Mouse (Mus musculus) 3134 (cell line): ENCODE data around the gene Gabrd.
A peak's percentile ranks its signal among the peaks of the same experiment; 100 is the strongest.

ENCODE experiments used
- DNase-seq: peaks from one replicate; pipeline ENCODE4 v3.0.0-alpha.2; 2011; ENCODE audit warnings: low spot score; ENCODE audit not compliant: insufficient read length; ENCODE audit errors: extremely low read depth

Gene Gabrd

DNA sequence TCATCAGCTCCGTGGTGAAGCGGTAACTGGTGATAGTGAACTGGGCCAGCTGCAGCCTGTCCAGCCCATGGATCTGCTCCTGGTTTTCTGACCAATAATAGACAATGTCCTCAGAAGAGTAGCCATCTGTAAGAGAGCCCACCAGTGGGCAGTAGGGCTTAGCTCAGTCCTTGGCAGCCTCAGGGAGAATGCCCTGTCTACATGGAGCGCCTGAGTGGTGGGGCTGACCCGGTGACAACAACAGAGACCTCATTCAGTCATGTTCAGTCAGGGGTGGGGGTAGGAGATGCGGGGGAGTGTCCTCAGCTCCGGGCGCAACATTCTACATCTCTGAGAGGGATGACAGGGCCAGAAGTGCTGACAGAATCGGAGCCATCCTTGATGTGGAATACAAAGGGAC, 10.7 kb downstream of the Gabrd start:
- DNase-seq: no peak

DNA sequence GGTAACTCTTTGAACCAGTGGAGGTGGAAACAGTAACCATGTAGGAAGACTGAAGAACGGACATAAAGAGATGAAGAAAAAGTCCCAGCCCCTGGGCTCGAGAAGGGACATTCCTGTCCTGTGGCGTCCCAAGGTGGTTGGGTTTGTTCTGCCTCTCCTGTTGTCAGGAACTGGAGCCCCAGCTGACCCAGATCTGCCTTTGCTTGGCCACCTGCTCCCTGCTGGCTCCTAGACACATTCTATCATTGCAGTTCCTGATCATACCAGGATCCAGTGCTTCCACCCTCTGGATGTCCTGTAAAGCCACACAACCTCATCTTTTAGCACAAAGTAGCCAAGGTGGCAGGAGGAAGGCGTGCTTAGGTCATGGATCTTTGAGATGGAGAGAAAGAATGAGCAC, 14.6 kb downstream of the Gabrd start:
- DNase-seq: no peak

- DNase-seq: no peak
Measured at GRCm38 (mm10) chr4:155382752-155383151, 15.2 kb downstream of the Gabrd start.

DNA sequence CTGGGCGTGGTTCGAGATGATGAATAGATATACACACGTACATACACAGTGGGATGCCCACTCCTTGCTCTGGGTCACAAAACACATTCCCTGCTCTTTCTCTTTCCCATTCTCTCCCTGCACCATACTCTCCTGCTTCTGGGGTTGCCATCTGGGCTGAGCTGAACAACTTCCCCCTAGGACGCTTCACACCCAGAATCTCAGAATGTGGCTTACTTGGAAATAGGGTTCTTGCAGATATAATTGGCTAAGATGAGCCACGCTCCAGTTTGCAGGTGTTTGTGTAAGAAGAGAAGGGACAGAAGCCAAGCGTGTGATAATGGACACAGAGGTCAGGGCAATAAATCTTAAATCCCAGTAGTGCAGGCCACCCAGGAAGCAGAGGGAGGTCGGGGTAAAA, 15.9 kb downstream of the Gabrd start:
- DNase-seq: no peak

GRCm38 (mm10) chr4:155371797-155372735, 25.8 kb downstream of the Gabrd start:
- DNase-seq: no peak

DNA sequence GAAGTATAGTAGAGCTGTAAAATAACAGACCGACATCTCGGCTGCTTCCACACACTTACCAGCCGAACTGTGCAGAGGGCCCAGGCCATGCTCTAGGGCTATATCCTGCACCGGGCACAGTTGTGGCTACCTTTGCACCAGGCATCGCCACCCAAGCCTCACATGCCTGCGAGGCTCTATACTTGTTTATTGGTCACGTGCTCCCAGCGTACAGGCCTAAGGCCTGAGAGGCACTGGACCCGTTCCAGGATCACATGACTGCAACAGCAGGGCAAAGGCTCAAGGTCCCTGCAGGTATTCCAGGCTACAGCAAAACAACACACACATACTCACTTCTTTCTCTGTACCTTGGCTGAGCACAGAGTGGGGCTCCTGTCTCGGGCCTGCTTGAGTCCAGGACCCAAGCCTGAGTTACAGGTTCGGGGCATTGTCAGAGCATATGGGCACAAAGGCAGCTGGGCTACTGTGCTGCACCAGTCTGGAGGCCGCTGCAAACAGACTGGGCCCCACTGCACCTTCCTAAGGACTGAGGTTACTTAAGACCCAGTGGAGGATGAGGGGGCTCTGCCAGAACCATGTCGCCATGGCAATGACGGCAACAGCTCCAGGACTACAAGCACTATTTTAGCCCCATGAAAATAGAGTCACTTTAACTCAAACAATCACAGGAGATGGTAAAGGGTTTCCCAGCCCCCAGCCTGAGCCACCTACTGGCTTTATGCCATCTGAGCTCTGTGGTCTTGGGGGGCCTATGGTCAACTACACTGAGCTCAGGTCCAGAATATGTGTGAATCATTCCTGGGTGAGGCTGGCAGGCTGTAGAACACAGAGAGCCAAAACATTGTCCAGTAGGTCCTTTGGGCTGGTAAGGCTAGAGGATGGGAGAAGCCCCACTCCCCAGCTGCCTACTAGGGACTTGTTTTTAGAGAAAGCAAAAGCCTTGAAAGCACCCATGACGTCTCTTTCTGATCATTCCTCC, 26.9 kb downstream of the Gabrd start:
- no peak for DNase-seq

DNA sequence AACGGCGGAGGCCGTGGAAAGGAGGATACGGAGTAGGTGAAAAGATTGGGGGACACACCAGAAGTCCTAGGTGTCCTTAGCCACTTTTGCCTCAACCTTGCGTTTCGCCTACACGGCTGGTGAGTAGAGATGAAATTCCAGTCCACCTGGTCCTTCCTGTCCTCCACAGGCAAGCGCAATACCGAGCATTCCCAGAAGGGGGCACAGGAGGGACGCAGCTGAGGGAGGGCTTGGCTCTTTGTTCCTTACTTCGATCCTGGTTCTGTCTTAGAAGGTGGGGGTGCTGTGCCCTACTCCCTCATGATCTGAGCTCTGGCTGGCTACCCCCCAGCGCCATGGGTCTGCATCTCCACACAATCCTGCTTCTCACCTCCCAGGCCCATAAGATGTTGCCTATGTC, 29.2 kb downstream of the Gabrd start:
- peak; percentile 15 for DNase-seq

DNA sequence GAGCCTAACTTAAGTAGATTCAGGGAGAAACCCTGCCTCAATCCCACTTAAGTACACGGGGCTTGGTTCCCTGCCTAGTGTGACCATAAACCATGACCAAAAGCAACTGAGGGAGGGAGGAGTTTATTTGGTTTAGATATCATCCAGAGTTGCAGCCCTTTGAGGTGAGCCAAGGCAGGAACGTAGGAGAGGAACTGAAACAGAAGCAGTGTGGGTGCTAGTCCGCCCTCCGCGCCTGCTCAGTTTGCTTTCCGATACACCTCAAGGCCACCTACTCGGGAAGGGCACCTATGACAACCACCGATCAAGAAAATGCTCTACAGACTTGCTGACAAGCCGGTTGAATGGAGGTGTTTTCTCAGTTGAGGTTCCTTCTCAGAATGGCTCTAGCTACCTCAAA, 30.2 kb downstream of the Gabrd start:
- no peak for DNase-seq

GRCm38 (mm10) chr4:155366784-155367183, 31.1 kb downstream of the Gabrd start:
- no peak for DNase-seq

GRCm38 (mm10) chr4:155362443-155362842, 35.5 kb downstream of the Gabrd start:
- DNase-seq: no peak

- DNase-seq: no peak
Measured at GRCm38 (mm10) chr4:155361303-155361791, 36.6 kb downstream of the Gabrd start, which contains the start of gene Prkcz. Prkcz (minus strand) TSS chr4:155361361.

DNA sequence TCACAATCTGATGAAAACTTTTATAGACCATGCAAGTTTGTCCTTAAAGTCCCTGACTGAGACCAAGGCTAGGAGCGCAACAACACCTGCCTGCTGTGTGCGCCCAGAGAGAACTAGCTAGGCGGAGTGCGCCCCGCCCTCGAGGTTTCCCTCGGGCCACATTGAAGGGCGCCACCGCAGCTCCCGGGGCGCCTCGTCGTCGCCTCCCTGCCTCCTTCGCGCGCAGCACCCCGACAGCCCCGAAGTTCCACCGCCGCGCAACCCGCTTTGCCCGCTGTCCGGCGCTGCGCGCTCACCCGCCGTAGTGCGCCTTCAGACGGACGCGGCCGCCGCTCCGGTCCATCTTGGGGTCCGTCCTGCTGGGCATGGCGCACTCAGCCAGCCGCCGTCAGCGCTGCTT, 37.1 kb downstream of the Gabrd start:
- no peak for DNase-seq

- no peak for DNase-seq
Measured at GRCm38 (mm10) chr4:155359560-155360464, 38.1 kb downstream of the Gabrd start.

GRCm38 (mm10) chr4:155357601-155358000, 40.3 kb downstream of the Gabrd start:
- DNase-seq: no peak

DNA sequence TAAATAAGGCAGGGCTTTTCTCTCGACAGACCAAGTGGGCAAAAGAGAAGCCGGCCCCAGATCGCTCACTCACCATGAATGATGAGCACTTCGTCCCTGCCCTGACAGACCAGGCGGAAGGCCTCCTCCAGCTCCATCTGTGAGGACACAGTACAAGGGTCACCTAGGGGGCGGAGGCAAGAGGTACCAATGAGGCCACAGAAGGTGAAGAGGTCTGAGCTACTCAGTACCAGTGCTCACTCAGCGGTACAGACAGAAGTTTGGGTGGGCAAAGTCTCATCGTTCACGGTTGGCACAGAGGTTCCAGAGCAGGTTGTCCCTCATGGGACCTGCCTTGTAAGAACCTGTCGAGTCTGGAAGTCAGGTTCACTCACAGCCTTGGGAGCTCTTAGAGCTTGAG, 41.6 kb downstream of the Gabrd start:
- no peak for DNase-seq

- no peak for DNase-seq
Measured at GRCm38 (mm10) chr4:155354546-155354945, 43.4 kb downstream of the Gabrd start.

GRCm38 (mm10) chr4:155354035-155354434, 43.9 kb downstream of the Gabrd start:
- no peak for DNase-seq

- no peak for DNase-seq
Measured at GRCm38 (mm10) chr4:155352581-155352980, 45.3 kb downstream of the Gabrd start.

GRCm38 (mm10) chr4:155346350-155346749, 51.6 kb downstream of the Gabrd start:
- DNase-seq: no peak

DNA sequence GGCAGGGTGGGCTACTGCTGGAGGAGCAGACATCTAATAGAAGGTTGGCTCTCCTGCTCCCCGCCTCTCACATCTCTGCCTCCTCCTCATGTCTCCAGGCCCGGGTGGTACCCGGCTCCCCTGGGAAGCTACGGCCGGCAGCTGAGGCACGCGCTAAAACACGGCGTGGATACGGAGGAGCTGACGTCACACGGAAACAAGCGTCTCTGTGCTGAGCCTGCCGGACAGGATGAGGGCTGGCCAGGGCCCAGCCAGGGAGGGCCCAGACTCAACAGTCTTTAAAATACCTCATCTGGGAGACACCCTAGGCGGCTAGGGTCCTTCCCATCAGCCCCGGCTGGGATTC, 52.3 kb downstream of the Gabrd start:
- DNase-seq: no peak
